In genomic region chr1:106816766-106817165, GRCm38 (mm10) we compare ENCODE assay signal across 29 mouse cellular contexts. TPM values are rescaled to one million over a fixed set of nuclear protein-coding genes. Genes with fewer than 3 reads are reported as not detected.
DNase-seq lines count a peak whose midpoint lies in the region; ATAC-seq and TF ChIP-seq lines count a peak whose summit lies in the region.
"Had no signal": no experiment of that assay in that cellular context is flagged by ENCODE, and none has a peak within 500 bp of the region (broad histone marks: within the 10 kb centered on the region; RNA-seq: fewer than 3 reads in every experiment).

No protein-coding gene starts in this region.

- H3K9me3 ChIP-seq in ES-E14 (ENCODE audit: control insufficient read depth, insufficient read depth, low read depth, low read length): no peaks in the 10 kb centered on the region
- no peaks in the 10 kb centered on the region for H3K9me3 ChIP-seq in limb, embryonic 10.5 days (replicated peaks)
- H3K9me3 ChIP-seq in kidney, embryonic 14.5 days (ENCODE audit: control insufficient read depth, low read length): no peaks in the 10 kb centered on the region
- H3K9me3 ChIP-seq: embryonic facial prominence, embryonic 13.5 days; embryonic facial prominence, embryonic 15.5 days; forebrain, embryonic 10.5 days; forebrain, embryonic 12.5 days had no signal

- no peaks in the 10 kb centered on the region for H3K27me3 ChIP-seq in limb, embryonic 10.5 days (ENCODE audit: low read depth, poor library complexity, severe bottlenecking)
- H3K27me3 ChIP-seq in kidney, embryonic 14.5 days (ENCODE audit: control insufficient read depth, insufficient read depth, low read length): no peaks in the 10 kb centered on the region
- H3K27me3 ChIP-seq: embryonic facial prominence, embryonic 13.5 days; embryonic facial prominence, embryonic 15.5 days; forebrain, embryonic 12.5 days had no signal

- no peak overlapping the region for H3K9ac ChIP-seq in ES-E14 (ENCODE audit: insufficient read depth, low read depth, low read length, poor library complexity, severe bottlenecking)
- no peak overlapping the region for H3K9ac ChIP-seq in kidney, embryonic 14.5 days (ENCODE audit: low read depth, low read length)
- H3K9ac ChIP-seq: embryonic facial prominence, embryonic 13.5 days; embryonic facial prominence, embryonic 15.5 days; forebrain, embryonic 12.5 days had no signal

- no peaks in the 10 kb centered on the region for H3K36me3 ChIP-seq in ES-E14 (ENCODE audit: control insufficient read depth, insufficient read depth, low read length, poor library complexity, severe bottlenecking)
- H3K36me3 ChIP-seq in limb, embryonic 10.5 days: no peaks in the 10 kb centered on the region
- no peaks in the 10 kb centered on the region for H3K36me3 ChIP-seq in kidney, embryonic 14.5 days (ENCODE audit: control insufficient read depth, insufficient read depth, low read length)
- H3K36me3 ChIP-seq: embryonic facial prominence, embryonic 13.5 days; embryonic facial prominence, embryonic 15.5 days; forebrain, embryonic 10.5 days; forebrain, embryonic 12.5 days had no signal

- peak; percentile 35 for DNase-seq in thymus, postnatal 14 days
- DNase-seq in thymus, postnatal 10 days (ENCODE audit: low spot score in 2 of 2): no peak
- DNase-seq in thymus, postnatal 4 days: peak; percentile 47
- DNase-seq in thymus, adult 18-20 months: no peak
- DNase-seq in ES-E14 (ENCODE audit: low read depth, low spot score): peak; percentile 37
- DNase-seq in ZHBTc4 (ENCODE audit: low read depth, low spot score): peak; percentile 80
- no peak for DNase-seq in limb, embryonic 10.5 days (ENCODE audit: low spot score)
- DNase-seq: adrenal gland, adult 2 months; adrenal gland, postnatal 10 days; adrenal gland, postnatal 25 days; cerebellum, adult 11 months; cerebellum, adult 18-20 months; cerebellum, adult 8-10 months; cerebellum, adult 9-11 months; cerebellum, postnatal 14 days; cerebellum, postnatal 36 days; embryo, embryonic 11 days had no signal

- peaks cover 0 to 3% of the 10 kb centered on the region in 2 experiments; a peak in 1 of 4 replicates for H3K4me1 ChIP-seq in ES-E14 (ENCODE audit: control insufficient read depth in 2 of 2, insufficient read depth in 2 of 2, low read length in 2 of 2, poor library complexity in 1 of 2)
- H3K4me1 ChIP-seq in limb, embryonic 10.5 days: no peaks in the 10 kb centered on the region
- H3K4me1 ChIP-seq in kidney, embryonic 14.5 days (ENCODE audit: control insufficient read depth, insufficient read depth, low read length): no peaks in the 10 kb centered on the region
- H3K4me1 ChIP-seq: embryonic facial prominence, embryonic 13.5 days; embryonic facial prominence, embryonic 15.5 days; forebrain, embryonic 10.5 days; forebrain, embryonic 12.5 days had no signal

- H3K27ac ChIP-seq in ES-E14 (ENCODE audit: insufficient read depth, low read depth, low read length, poor library complexity, severe bottlenecking): no peak overlapping the region
- no peak overlapping the region for H3K27ac ChIP-seq in limb, embryonic 10.5 days
- H3K27ac ChIP-seq in kidney, embryonic 14.5 days (ENCODE audit: low read depth, low read length): no peak overlapping the region
- H3K27ac ChIP-seq: embryonic facial prominence, embryonic 13.5 days; embryonic facial prominence, embryonic 15.5 days; forebrain, embryonic 10.5 days; forebrain, embryonic 12.5 days had no signal

- no peak overlapping the region for H3K4me2 ChIP-seq in kidney, embryonic 14.5 days (replicated peaks; ENCODE audit: low read depth, low read length)
- H3K4me2 ChIP-seq: embryonic facial prominence, embryonic 13.5 days; embryonic facial prominence, embryonic 15.5 days; forebrain, embryonic 12.5 days had no signal

- no peak for ATAC-seq in kidney, embryonic 14.5 days (ENCODE audit: low FRiP score, low TSS enrichment)
- ATAC-seq: forebrain, embryonic 14.5 days; forebrain, embryonic 16.5 days had no signal

- H3K4me3 ChIP-seq in ES-E14 (ENCODE audit: insufficient read depth in 1 of 2, low read depth in 1 of 2, low read length in 2 of 2, poor library complexity in 1 of 2, severe bottlenecking in 1 of 2): no peak overlapping the region
- no peak overlapping the region for H3K4me3 ChIP-seq in limb, embryonic 10.5 days
- H3K4me3 ChIP-seq in kidney, embryonic 14.5 days (ENCODE audit: low read length): no peak overlapping the region
- H3K4me3 ChIP-seq: embryonic facial prominence, embryonic 13.5 days; embryonic facial prominence, embryonic 15.5 days; erythroblast, embryonic 14.5 days; forebrain, embryonic 10.5 days; forebrain, embryonic 12.5 days had no signal

- WGBS in limb, embryonic 10.5 days: 89% methylated on average over 11 of the region's 11 CpGs
- 85% methylated on average over 11 of the region's 11 CpGs for WGBS in kidney, embryonic 14.5 days

- in situ Hi-C loops in ES-E14 (cut with MboI; ENCODE audit: low sequenced_read_pairs in 2 of 2, unreplicated experiment in 2 of 2): no loop called here

TF ChIP-seq in ES-E14, 5 proteins besides CTCF, POLR2A, EP300 and RAD21:
- no peak for TF ChIP-seq MAFK (IDR thresholded peaks at IDR 0.05; ENCODE audit: insufficient read depth, low read depth, low read length)
- no peak for TF ChIP-seq HCFC1 (IDR thresholded peaks at IDR 0.05; ENCODE audit: borderline replicate concordance, insufficient read depth, low read length)
- TF ChIP-seq ZNF384 (IDR thresholded peaks at IDR 0.05; ENCODE audit: low read depth, low read length): no peak
- no peak for TF ChIP-seq ZC3H11A (IDR thresholded peaks at IDR 0.05; ENCODE audit: borderline replicate concordance, low read depth, low read length)
- no peak for TF ChIP-seq CHD2 (IDR thresholded peaks at IDR 0.05; ENCODE audit: low read depth, low read length)

RNA-seq across cellular contexts. Expression of gene Vps4b, which starts 20.2 kb away (rescaled TPM):
- 42.1 and 56.3 TPM in 2 replicates for total RNA-seq in ES-E14 (2012; rRNA removed)
- polyA plus RNA-seq in limb, embryonic 10.5 days (2016; fragmentation: Nextera tagmentation; extraction: Ambion mirVana): 65.9 and 71.2 TPM in 2 replicates
- polyA plus RNA-seq in kidney, embryonic 14.5 days (2014; fragmentation: Nextera tagmentation; extraction: Ambion mirVana): 54.7 and 81.9 TPM in 2 replicates

RNA-seq across cellular contexts. Expression of gene Serpinb5, which starts 44.2 kb away (rescaled TPM):
- 0.22 and 0.53 TPM in 2 replicates for total RNA-seq in ES-E14 (2012; rRNA removed)
- polyA plus RNA-seq in limb, embryonic 10.5 days (2016; fragmentation: Nextera tagmentation; extraction: Ambion mirVana): 0.13 TPM in 1 of 2 replicates, not detected in the other
- polyA plus RNA-seq in kidney, embryonic 14.5 days (2014; fragmentation: Nextera tagmentation; extraction: Ambion mirVana): 0.21 TPM in 1 of 2 replicates, not detected in the other
- total RNA-seq: adrenal gland, adult 2 months; adrenal gland, postnatal 10 days; adrenal gland, postnatal 25 days; adrenal gland, postnatal 4 days; common myeloid progenitor, adult 5-6 weeks; MEL had no signal
- polyA plus RNA-seq: adrenal gland, adult 2 months; C2C12; erythroblast, embryonic 14.5 days; forebrain, embryonic 10.5 days; forebrain, embryonic 14.5 days; forebrain, embryonic 16.5 days had no signal

RNA-seq across cellular contexts. Expression of gene Kdsr, which starts 57.2 kb away (rescaled TPM):
- total RNA-seq in ES-E14 (2012; rRNA removed): 29.9 and 38.3 TPM in 2 replicates
- 9.3 and 10.2 TPM in 2 replicates for polyA plus RNA-seq in limb, embryonic 10.5 days (2016; fragmentation: Nextera tagmentation; extraction: Ambion mirVana)
- 8.7 and 14.8 TPM in 2 replicates for polyA plus RNA-seq in kidney, embryonic 14.5 days (2014; fragmentation: Nextera tagmentation; extraction: Ambion mirVana)

Comparison
In these comparisons a context has a peak if more than half of its experiments do, and no peak if none do; other contexts are left out.
1. DNase-seq: peak in thymus, postnatal 14 days (single experiment), thymus, postnatal 4 days (single experiment), ES-E14 (single experiment) and ZHBTc4 (single experiment); none in thymus, postnatal 10 days (0 of 2), thymus, adult 18-20 months (0 of 2) and limb, embryonic 10.5 days (single experiment).